Mouse (Mus musculus) thymus, adult 2 months (tissue): Measurements from ENCODE around the gene Shroom1. TPM values are rescaled to one million over a fixed set of nuclear protein-coding genes. Genes with fewer than 3 reads are reported as not detected.

Experiments used
- DNase-seq: peaks from one replicate; pipeline ENCODE4 v3.0.0; 2021
- H3K27ac ChIP-seq: fragments of 200-500 bp; 2 replicates; pipeline ENCODE4 v1.5.1; 2012; ENCODE audit warnings: low read length, control low read depth; ENCODE audit not compliant: control insufficient read depth, insufficient read depth
- H3K27me3 ChIP-seq: fragments of 200-500 bp; 2 replicates; pipeline ENCODE4 v1.6.1; 2012; ENCODE audit warnings: mild to moderate bottlenecking, low read length, moderate library complexity, mixed read lengths; ENCODE audit not compliant: control insufficient read depth, insufficient read depth
- H3K36me3 ChIP-seq: fragments of 200-500 bp; 2 replicates; pipeline ENCODE4 v1.6.1; 2012; ENCODE audit warnings: mild to moderate bottlenecking, low read length, moderate library complexity; ENCODE audit not compliant: control insufficient read depth, insufficient read depth
- H3K4me1 ChIP-seq: fragments of 200-500 bp; replicated peaks from 2 replicates; pipeline ENCODE4 v1.6.1; 2012; ENCODE audit warnings: low read length; ENCODE audit not compliant: control insufficient read depth, insufficient read depth
- H3K4me3 ChIP-seq: fragments of 200-500 bp; 2 replicates; pipeline ENCODE4 v1.5.1; 2012; ENCODE audit warnings: mild to moderate bottlenecking, low read length, control low read depth, moderate library complexity; ENCODE audit not compliant: control insufficient read depth, insufficient read depth
- CTCF ChIP-seq: fragments of 200-500 bp; IDR thresholded peaks from 2 replicates; pipeline ENCODE4 v1.5.1; 2012; ENCODE audit warnings: mild to moderate bottlenecking, control low read depth, low read length, moderate library complexity, borderline replicate concordance; ENCODE audit not compliant: control insufficient read depth, poor library complexity, insufficient read depth; ENCODE audit errors: extremely low read depth
- POLR2A ChIP-seq: fragments of 200-500 bp; IDR thresholded peaks from 2 replicates; pipeline ENCODE4 v1.6.1; 2012; ENCODE audit warnings: mild to moderate bottlenecking, low read length, control low read depth, moderate library complexity; ENCODE audit not compliant: control insufficient read depth, poor library complexity, insufficient read depth; ENCODE audit errors: extremely low read depth
- WGBS: fragments of 180-500 bp; shearing (Covaris S2); methylation state at CpG from one replicate; pipeline ENCODE4 v1.1.7; 2018; 5-methylcytosine and 5-hydroxymethylcytosine counted together
- polyA plus RNA-seq: library from polyadenylated mRNA; depleted of rRNA; stranded (reverse); fragments of >200 nt; gene quantifications from 2 replicates; pipeline ENCODE4 v1.2.3, GENCODE M21; 2012

Gene Shroom1
- polyA plus RNA-seq, 1 experiment, result 0.70 TPM

DNA sequence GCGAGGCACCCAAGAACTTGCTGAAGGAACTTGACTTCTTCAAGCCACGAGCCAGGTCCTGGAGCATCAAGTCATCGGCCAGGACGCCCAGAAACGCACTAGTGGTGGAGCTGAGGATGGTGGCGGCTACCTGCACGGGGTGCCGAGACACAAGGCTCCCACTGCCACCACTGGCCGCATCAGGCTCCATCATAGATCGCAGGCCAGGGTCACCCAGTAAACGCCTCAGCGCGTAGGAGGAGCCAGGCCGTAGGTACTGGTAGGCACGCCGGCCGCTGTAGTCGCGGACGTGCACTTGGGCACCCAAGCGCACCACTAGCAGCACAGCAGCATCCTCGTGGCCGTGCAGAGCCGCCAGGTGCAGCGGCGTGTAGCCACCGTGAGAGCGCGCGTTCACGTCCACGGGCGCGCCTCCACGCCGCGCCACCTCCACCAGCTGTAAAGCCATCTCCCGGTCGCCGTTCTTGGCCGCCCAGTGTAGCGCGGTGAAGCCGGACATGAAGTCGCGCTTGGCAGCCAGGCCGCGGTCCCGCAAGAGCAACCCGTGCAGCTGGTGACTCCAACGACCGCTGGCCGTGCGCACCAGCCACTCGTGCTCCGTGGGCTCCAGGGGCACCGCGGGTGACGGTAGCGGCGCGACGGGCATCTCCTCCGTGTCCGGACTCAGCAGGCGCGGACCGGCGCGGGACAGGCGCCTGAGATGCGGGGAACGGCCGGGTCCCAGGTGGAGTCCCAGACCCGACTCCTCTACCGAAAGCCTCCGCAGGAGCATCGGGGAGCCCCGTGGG lies 21.6 kb downstream of the Shroom1 start:
- H3K4me3 ChIP-seq, result no peak overlapping the region
- no peak for DNase-seq
- H3K4me1 ChIP-seq, result peaks cover 5% of the 10 kb centered on the region
- no peaks in the 10 kb centered on the region for H3K36me3 ChIP-seq
- TF ChIP-seq POLR2A (no peak), CTCF (no peak)
- no peak overlapping the region for H3K27ac ChIP-seq
- peaks cover 15% of the 10 kb centered on the region for H3K27me3 ChIP-seq
- 15% methylated on average over 79 of the region's 79 CpGs for WGBS

DNA sequence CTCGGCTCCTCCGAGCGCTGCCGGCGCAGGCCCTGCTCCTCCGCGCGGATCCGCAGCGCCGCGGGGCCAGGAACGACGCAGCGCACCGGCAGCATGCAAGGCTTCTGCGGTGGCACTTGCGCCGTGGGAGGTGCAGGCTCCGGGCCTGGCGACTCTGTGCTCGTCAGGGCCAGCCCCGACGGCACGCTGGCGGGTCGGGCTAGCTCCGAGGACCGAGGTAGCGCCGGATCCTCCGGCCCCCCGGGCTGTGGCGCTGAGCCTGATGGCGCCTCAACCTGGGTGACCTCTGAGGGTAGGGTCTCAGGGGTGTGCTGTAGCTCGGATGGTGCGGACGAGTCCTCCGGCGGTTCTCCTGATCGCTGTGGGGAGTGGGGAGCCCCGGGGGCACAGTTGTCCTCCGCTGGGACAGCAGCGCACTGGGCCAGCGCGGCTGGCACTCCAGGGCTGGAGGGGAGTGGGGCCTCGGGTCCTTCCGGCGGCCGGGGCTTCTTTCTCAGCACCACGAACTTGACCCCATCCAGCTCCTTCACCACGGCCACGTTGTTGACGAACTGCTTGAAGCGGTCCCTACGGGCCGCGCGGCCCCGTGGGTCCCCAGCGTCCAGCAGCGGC lies 22.3 kb downstream of the Shroom1 start:
- TF ChIP-seq CTCF (no peak), POLR2A (no peak)
- WGBS, result 3% methylated on average over 62 of the region's 62 CpGs
- H3K4me1 ChIP-seq, result peaks cover 5% of the 10 kb centered on the region
- H3K27ac ChIP-seq, result no peak overlapping the region
- no peak overlapping the region for H3K4me3 ChIP-seq
- H3K27me3 ChIP-seq, result peaks cover 15% of the 10 kb centered on the region
- DNase-seq, result no peak
- no peaks in the 10 kb centered on the region for H3K36me3 ChIP-seq

DNA sequence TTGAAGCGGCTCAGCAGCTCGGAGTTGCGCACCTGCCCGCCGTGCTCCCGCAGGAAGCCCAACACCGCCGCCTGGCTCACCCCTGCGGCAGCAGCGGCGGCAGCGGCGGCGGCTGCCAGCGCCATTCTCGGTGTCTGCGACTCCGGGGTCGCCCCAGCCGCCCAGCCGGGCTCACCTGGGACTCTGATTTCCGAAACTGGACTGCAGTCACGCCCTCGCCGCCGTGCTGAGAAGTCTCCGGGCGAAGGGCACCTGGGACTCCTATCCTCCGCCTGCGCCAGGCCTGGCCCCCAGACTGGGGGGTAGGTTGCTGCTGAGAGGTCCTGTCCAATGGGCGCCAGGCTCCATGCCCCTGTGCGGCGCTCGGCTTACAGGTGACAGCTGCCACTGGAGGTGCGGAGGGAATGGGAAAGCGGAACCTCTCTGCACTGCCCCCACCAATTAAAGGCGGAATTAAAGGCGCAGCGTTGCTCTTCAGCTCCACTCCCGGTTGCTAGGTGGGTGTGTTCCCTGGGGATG lies 22.8 kb downstream of the Shroom1 start, which contains the start of the genes Gm9945 and Sowaha:
TSS of gene Gm9945 (plus strand) at position 384 of the 519 bp plus-strand sequence.
TSS of gene Sowaha (minus strand) at position 492 of the 519 bp plus-strand sequence.
- WGBS, result 4% methylated on average over 40 of the region's 40 CpGs
- no peak within 1 kb of the TSS for H3K27ac ChIP-seq

DNA sequence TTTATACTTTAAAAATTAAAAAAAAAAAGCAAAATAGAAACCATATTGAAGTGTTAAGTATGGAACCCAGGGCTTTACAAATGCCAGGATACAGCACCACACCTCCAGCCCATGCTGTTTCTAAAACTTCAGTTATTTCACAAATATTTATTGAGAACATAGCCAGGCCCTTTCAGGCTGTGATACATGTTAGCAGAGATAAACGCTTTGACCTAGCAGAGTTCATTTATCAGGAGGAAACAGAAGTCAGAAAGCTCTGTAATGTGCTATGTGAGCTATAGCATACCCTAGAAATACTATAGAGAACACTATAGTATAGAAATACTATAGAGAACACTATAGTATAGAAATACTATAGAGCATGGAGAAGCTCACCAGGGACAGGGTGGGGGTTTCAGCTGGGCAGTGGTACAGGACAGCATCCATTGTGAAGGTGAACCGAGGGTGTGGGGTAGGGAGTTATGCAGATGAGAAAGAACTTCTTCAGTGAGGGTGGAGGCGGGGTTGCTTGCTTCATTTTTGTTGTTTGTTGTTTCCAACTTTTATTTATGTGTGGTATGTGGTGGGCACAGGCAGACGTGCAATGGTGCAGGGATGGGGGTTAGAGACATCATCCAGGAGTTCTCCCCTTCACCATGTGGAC lies 24.2 kb downstream of the Shroom1 start:
- peaks cover 5% of the 10 kb centered on the region for H3K4me1 ChIP-seq
- H3K27ac ChIP-seq, result no peak overlapping the region
- H3K36me3 ChIP-seq, result no peaks in the 10 kb centered on the region
- TF ChIP-seq CTCF (no peak), POLR2A (no peak)
- no peak overlapping the region for H3K4me3 ChIP-seq
- no peak for DNase-seq
- WGBS, result 79% methylated on average over 4 of the region's 4 CpGs
- peaks cover 15% of the 10 kb centered on the region for H3K27me3 ChIP-seq

More for the DNA sequence above, 22.8 kb downstream of the Shroom1 start, which contains the start of the genes Gm9945 and Sowaha:
- Histone ChIP-seq H3K4me1 (peaks cover 5% of the 10 kb centered on the region), H3K27me3 (peaks cover 15% of the 10 kb centered on the region), H3K36me3 (no peaks in the 10 kb centered on the region), H3K4me3 (no peak within 1 kb of the TSS)
- TF ChIP-seq CTCF, result no peak
- no peak for TF ChIP-seq POLR2A
- no peak for DNase-seq

DNA sequence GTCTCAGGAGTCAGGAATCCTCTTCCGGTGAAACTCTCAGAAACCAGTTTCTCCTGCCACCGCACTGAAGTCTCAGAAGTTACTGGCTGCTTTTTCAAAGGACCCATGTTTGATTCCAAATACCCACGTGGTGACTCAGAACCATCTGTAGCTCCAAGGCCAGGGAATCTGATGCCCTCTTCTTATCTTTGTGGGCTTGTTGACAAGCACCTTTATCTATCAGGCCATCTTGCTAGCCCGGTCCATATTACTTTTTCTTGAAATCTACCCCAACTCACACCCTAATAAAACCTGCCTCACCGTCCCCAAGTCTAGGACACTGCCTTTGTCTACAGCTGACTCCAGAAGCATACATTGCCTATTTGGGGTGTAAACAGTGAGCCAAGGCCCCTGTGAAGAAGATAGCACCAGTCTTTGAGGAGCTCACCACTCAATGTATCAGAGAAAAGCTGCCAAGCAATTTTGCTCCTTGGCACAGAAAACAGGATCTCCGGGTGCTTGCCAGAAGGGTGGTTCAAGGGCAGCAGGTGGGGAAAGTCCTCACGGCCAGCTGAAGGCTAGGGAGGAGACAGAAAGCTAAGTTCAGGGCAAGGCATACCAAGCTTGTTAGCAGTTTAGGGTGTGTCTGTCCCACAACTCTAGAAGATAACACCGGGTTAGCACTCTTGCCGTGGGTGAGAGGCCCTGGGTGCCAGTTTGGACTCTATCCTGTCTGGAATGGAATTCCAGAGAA lies 26.3 kb downstream of the Shroom1 start:
- H3K4me3 ChIP-seq, result no peak overlapping the region
- H3K36me3 ChIP-seq, result no peaks in the 10 kb centered on the region
- peaks cover 12% of the 10 kb centered on the region; the same call in 1 of the 2 replicates for H3K27me3 ChIP-seq
- DNase-seq, result no peak
- TF ChIP-seq POLR2A (no peak), CTCF (no peak)
- 85% methylated on average over 9 of the region's 9 CpGs for WGBS
- no peak overlapping the region for H3K27ac ChIP-seq
- H3K4me1 ChIP-seq, result peaks cover 9% of the 10 kb centered on the region
